29 mouse cellular contexts compared by ENCODE assay signal in genomic region chr3:34083655-34084054, GRCm38 (mm10). TPM values are rescaled to one million over a fixed set of nuclear protein-coding genes. Genes with fewer than 3 reads are reported as not detected.
A peak's percentile ranks its signal among the peaks of the same experiment; 100 is the strongest.
DNase-seq lines count a peak whose midpoint lies in the region; ATAC-seq and TF ChIP-seq lines count a peak whose summit lies in the region.
"Had no signal": no experiment of that assay in that cellular context is flagged by ENCODE, and none has a peak within 500 bp of the region (broad histone marks: within the 10 kb centered on the region; RNA-seq: fewer than 3 reads in every experiment).

No protein-coding gene starts in this region.

- DNase-seq in liver, embryonic 14.5 days (ENCODE audit: low read depth in 3 of 3, low spot score in 3 of 3) = no peak
- peak; percentile 17 for DNase-seq in G1E (ENCODE audit: low spot score)
- peak; percentile 29 for DNase-seq in c-Kit-positive CD71-positive TER-119-negative erythroid progenitor cells, embryonic 14.5 days (ENCODE audit: low read depth)
- DNase-seq in urinary bladder, postnatal 14 days (ENCODE audit: low spot score) = no peak
- DNase-seq: adrenal gland, adult 8-10 months; adrenal gland, postnatal 25 days; B cell, adult 2 months; cerebellum, adult 11 months; cerebellum, adult 2 months; cerebellum, adult 9-11 months; cerebellum, postnatal 25 days; gastrocnemius, postnatal 10 days; gastrocnemius, postnatal 36 days; heart, adult 2 months; heart, postnatal 14 days; heart, postnatal 4 days had no signal

- H3K9ac ChIP-seq in liver, embryonic 14.5 days (replicated peaks) = no peak overlapping the region
- H3K9ac ChIP-seq in liver, embryonic 12.5 days = no peak overlapping the region
- H3K9ac ChIP-seq in intestine, embryonic 16.5 days (ENCODE audit: low read depth, low read length) = no peak overlapping the region
- H3K9ac ChIP-seq: embryonic facial prominence, embryonic 12.5 days; embryonic facial prominence, embryonic 15.5 days; forebrain, embryonic 12.5 days; forebrain, embryonic 15.5 days; heart, embryonic 13.5 days; hindbrain, embryonic 12.5 days; hindbrain, embryonic 15.5 days had no signal

- H3K27me3 ChIP-seq in liver, embryonic 14.5 days (ENCODE audit: control insufficient read depth, insufficient read depth, low read length) = no peaks in the 10 kb centered on the region
- H3K27me3 ChIP-seq in liver, embryonic 12.5 days (replicated peaks) = no peaks in the 10 kb centered on the region
- no peaks in the 10 kb centered on the region for H3K27me3 ChIP-seq in G1E (ENCODE audit: insufficient read depth, low read length)
- H3K27me3 ChIP-seq in intestine, embryonic 16.5 days (replicated peaks; ENCODE audit: control insufficient read depth, insufficient read depth, low read length) = no peaks in the 10 kb centered on the region
- H3K27me3 ChIP-seq: CH12.LX; embryonic facial prominence, embryonic 12.5 days; embryonic facial prominence, embryonic 15.5 days; forebrain, embryonic 12.5 days; forebrain, embryonic 15.5 days; heart, embryonic 13.5 days; hindbrain, embryonic 12.5 days; hindbrain, embryonic 15.5 days had no signal

- H3K9me3 ChIP-seq in liver, embryonic 14.5 days (ENCODE audit: control insufficient read depth, low read length) = no peaks in the 10 kb centered on the region
- no peaks in the 10 kb centered on the region for H3K9me3 ChIP-seq in liver, embryonic 12.5 days (replicated peaks)
- no peaks in the 10 kb centered on the region for H3K9me3 ChIP-seq in G1E (replicated peaks)
- no peaks in the 10 kb centered on the region for H3K9me3 ChIP-seq in intestine, embryonic 16.5 days (ENCODE audit: control insufficient read depth, low read length)
- H3K9me3 ChIP-seq: embryonic facial prominence, embryonic 12.5 days; embryonic facial prominence, embryonic 15.5 days; forebrain, embryonic 12.5 days; forebrain, embryonic 15.5 days; heart, embryonic 10.5 days; heart, embryonic 13.5 days; hindbrain, embryonic 12.5 days; hindbrain, embryonic 15.5 days had no signal

- no peak overlapping the region for H3K27ac ChIP-seq in liver, embryonic 14.5 days
- H3K27ac ChIP-seq in liver, embryonic 12.5 days = no peak overlapping the region
- no peak overlapping the region for H3K27ac ChIP-seq in intestine, embryonic 16.5 days (ENCODE audit: low read length)
- H3K27ac ChIP-seq: embryonic facial prominence, embryonic 12.5 days; embryonic facial prominence, embryonic 15.5 days; forebrain, embryonic 12.5 days; forebrain, embryonic 15.5 days; heart, adult 2 months; heart, embryonic 10.5 days; heart, embryonic 13.5 days; hindbrain, embryonic 12.5 days; hindbrain, embryonic 15.5 days had no signal

- ATAC-seq in liver, embryonic 14.5 days (ENCODE audit: insufficient read depth) = no peak
- ATAC-seq in liver, embryonic 12.5 days = no peak
- ATAC-seq in G1E (ENCODE audit: extremely low read depth, insufficient number of reproducible peaks, low FRiP score, poor library complexity, severe bottlenecking) = peak; percentile 30; the same call in 1 of the 2 replicates
- ATAC-seq in megakaryocyte-erythroid progenitor cell, adult 5-6 weeks (replicated peaks; ENCODE audit: low FRiP score, low TSS enrichment, poor library complexity, severe bottlenecking) = peak; percentile 43
- no peak for ATAC-seq in intestine, embryonic 16.5 days
- ATAC-seq: activated CD4-positive, CD25-positive, alpha-beta regulatory T cell, adult 4 months; forebrain, embryonic 15.5 days had no signal

- no peak for TF ChIP-seq CTCF in liver, embryonic 14.5 days (IDR thresholded peaks at IDR 0.05; ENCODE audit: low read depth)
- TF ChIP-seq CTCF in G1E (IDR thresholded peaks at IDR 0.05; ENCODE audit: low read depth, low read length) = no peak

- peaks cover 4% of the 10 kb centered on the region for H3K36me3 ChIP-seq in liver, embryonic 14.5 days (replicated peaks; ENCODE audit: control insufficient read depth, insufficient read depth, low read depth)
- peaks cover 7% of the 10 kb centered on the region for H3K36me3 ChIP-seq in liver, embryonic 12.5 days
- peaks cover 22% of the 10 kb centered on the region for H3K36me3 ChIP-seq in G1E (replicated peaks)
- no peaks in the 10 kb centered on the region for H3K36me3 ChIP-seq in intestine, embryonic 16.5 days (ENCODE audit: control insufficient read depth, insufficient read depth, low read length)
- H3K36me3 ChIP-seq: embryonic facial prominence, embryonic 12.5 days; hindbrain, embryonic 12.5 days had no signal

- TF ChIP-seq EP300 in liver, embryonic 14.5 days (IDR thresholded peaks at IDR 0.05; ENCODE audit: low read depth) = peak; percentile 81

- peaks cover 12 to 24% of the 10 kb centered on the region in 2 experiments for H3K4me1 ChIP-seq in liver, embryonic 14.5 days (replicated peaks; ENCODE audit: control insufficient read depth in 2 of 2, insufficient read depth in 2 of 2, low read length in 1 of 2)
- H3K4me1 ChIP-seq in liver, embryonic 12.5 days = peaks cover 42% of the 10 kb centered on the region
- H3K4me1 ChIP-seq in G1E (ENCODE audit: insufficient read depth, low read depth, low read length) = peaks cover 64% of the 10 kb centered on the region
- peaks cover 9% of the 10 kb centered on the region for H3K4me1 ChIP-seq in intestine, embryonic 16.5 days (ENCODE audit: control insufficient read depth, insufficient read depth, low read length)

- no peak overlapping the region for H3K4me3 ChIP-seq in liver, embryonic 14.5 days (ENCODE audit: insufficient read depth in 1 of 2, low read depth in 2 of 2, low read length in 2 of 2)
- no peak overlapping the region for H3K4me3 ChIP-seq in liver, embryonic 12.5 days
- no peak overlapping the region; the same call in 1 of the 2 replicates for H3K4me3 ChIP-seq in G1E (ENCODE audit: low read depth, low read length)
- H3K4me3 ChIP-seq in intestine, embryonic 16.5 days (ENCODE audit: low read length) = no peak overlapping the region
- H3K4me3 ChIP-seq: embryonic facial prominence, embryonic 12.5 days; embryonic facial prominence, embryonic 15.5 days; forebrain, embryonic 12.5 days; forebrain, embryonic 15.5 days; heart, adult 2 months; heart, embryonic 10.5 days; heart, embryonic 13.5 days; hindbrain, embryonic 12.5 days; hindbrain, embryonic 15.5 days had no signal

- H3K4me2 ChIP-seq in liver, embryonic 14.5 days (ENCODE audit: low read depth) = no peak overlapping the region
- H3K4me2 ChIP-seq in liver, embryonic 12.5 days = no peak overlapping the region
- no peak overlapping the region for H3K4me2 ChIP-seq in intestine, embryonic 16.5 days (ENCODE audit: low read depth, low read length)
- H3K4me2 ChIP-seq: embryonic facial prominence, embryonic 12.5 days; embryonic facial prominence, embryonic 15.5 days; forebrain, embryonic 12.5 days; forebrain, embryonic 15.5 days; heart, embryonic 13.5 days; hindbrain, embryonic 12.5 days; hindbrain, embryonic 15.5 days had no signal

- 15% methylated on average over 5 of the region's 5 CpGs for WGBS in liver, embryonic 14.5 days (ENCODE audit: insufficient replicate concordance)
- 35% methylated on average over 5 of the region's 5 CpGs for WGBS in liver, embryonic 12.5 days (ENCODE audit: insufficient replicate concordance)
- WGBS in intestine, embryonic 16.5 days = 71% methylated on average over 5 of the region's 5 CpGs

RNA-seq across cellular contexts. Expression of gene Dnajc19, which starts 2.5 kb away (rescaled TPM):
- 55.7 and 73.1 TPM in 2 replicates for polyA plus RNA-seq in liver, embryonic 14.5 days (2012; rRNA removed)
- polyA plus RNA-seq in liver, embryonic 14.5 days (2014; fragmentation: Nextera tagmentation; extraction: Ambion mirVana) = 193 and 209 TPM in 2 replicates
- 172 and 175 TPM in 2 replicates for polyA plus RNA-seq in liver, embryonic 12.5 days (2016; fragmentation: Nextera tagmentation; extraction: Ambion mirVana)
- total RNA-seq in G1E (2014; fragmentation: Nextera tagmentation) (142 and 146 TPM in 2 replicates), G1E (2017) (206 and 230 TPM in 2 replicates)
- 46.6 and 52.6 TPM in 2 replicates for polyA plus RNA-seq in G1E (2012)
- 187 and 255 TPM in 2 replicates for total RNA-seq in megakaryocyte-erythroid progenitor cell, adult 5-6 weeks (2014; fragmentation: Nextera tagmentation)
- total RNA-seq in megakaryocyte-erythroid progenitor cell, adult 5-6 weeks (2017) = 252 and 290 TPM in 2 replicates
- polyA plus RNA-seq in intestine, embryonic 16.5 days (2015; fragmentation: Nextera tagmentation; extraction: Ambion mirVana) = 185 and 190 TPM in 2 replicates

Comparison
In these comparisons a context has a peak if more than half of its experiments do, and no peak if none do; other contexts are left out.
1. ATAC-seq: peak in G1E (single experiment) and megakaryocyte-erythroid progenitor cell, adult 5-6 weeks (single experiment); none in liver, embryonic 14.5 days (single experiment), liver, embryonic 12.5 days (single experiment) and intestine, embryonic 16.5 days (single experiment).
2. DNase-seq: peak in G1E (single experiment) and c-Kit-positive CD71-positive TER-119-negative erythroid progenitor cells, embryonic 14.5 days (single experiment); none in liver, embryonic 14.5 days (0 of 3) and urinary bladder, postnatal 14 days (single experiment).